Mouse (Mus musculus) neural tube, embryonic 10.5 days (tissue): ENCODE measurements at regions not wholly inside any gene's neighbourhood (a gene's known extent, or its start where the extent isn't known, plus 50 kb on each side); places are given as distances from the start of the nearest gene placed in this dataset.

Source experiments
- DNase-seq: peaks from one replicate; pipeline ENCODE4 v3.0.0-alpha.2; 2017; ENCODE audit warnings: low spot score; ENCODE audit errors: extremely low spot score

DNA sequence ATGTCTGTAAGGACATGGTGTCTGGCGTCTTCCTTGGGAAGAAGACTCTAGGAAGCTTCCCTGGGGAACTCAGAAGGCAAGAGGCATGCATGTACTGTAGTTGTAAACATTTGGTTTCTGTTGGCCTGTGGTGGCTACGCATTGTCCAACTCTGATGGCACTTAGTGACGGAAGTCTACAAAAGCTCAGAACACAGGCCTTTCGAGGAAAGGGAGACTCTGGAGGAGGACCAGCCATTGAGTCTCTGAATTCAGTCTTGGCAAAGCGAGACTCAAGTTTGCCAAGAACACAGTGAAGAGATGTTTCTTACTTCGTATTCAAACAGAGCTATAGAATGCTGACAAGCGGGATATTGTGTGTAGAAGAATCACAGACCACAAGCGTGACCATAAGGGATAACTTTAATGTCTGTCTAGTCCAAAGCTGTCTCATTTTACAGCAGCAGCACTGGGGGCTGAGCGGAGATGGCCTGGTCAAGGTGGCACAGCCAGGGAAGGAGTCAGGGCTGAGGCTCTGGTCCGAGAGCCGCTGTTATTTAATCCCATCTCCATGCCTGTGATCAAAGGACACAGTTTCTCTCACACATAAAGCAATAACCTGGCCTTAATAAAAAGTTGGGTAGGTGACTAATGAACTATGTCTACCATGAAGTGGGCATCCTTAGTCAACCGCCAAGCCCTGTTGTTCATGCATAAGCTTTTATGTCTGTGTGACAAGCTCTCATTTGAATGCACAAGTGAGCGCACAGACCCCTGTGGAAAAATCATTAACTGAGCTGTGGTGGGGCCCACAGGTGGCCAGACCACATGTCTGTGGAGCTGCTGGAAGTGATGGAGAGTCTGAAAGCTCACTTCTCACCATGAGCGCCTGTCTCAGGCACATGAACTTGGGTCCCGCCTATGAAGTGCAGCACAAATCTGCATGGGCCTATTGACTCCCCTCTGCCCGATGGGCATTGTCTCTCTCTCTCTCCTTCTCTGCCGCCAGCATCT lies 239.4 kb upstream of the Sall1 start:
- DNase-seq: no peak

DNA sequence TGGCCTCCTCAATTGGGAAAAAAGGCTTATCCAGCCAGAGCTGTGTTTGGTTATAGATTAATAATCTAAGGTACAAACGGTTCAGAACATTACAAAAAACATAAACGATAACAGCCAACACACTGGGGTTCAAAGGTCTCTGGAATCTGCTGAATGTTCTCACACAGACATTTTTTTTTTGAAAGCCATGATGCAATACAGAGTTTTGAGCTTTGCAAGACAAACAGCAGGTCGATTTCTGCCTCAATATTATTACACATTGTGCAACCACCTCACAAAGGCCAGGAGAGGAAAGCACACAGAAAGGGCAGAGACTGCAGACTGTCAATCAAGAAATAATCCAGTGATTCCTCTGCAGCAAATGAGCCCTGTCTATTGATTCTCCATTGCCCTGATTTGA lies 235.9 kb upstream of the Sall1 start:
- DNase-seq: no peak

GRCm38 (mm10) chr8:89279142-89279541 lies 235.2 kb upstream of the Sall1 start:
- no peak for DNase-seq

- DNase-seq: no peak
These were observed 229.3 kb upstream of the Sall1 start for GRCm38 (mm10) chr8:89273276-89273675.

DNA sequence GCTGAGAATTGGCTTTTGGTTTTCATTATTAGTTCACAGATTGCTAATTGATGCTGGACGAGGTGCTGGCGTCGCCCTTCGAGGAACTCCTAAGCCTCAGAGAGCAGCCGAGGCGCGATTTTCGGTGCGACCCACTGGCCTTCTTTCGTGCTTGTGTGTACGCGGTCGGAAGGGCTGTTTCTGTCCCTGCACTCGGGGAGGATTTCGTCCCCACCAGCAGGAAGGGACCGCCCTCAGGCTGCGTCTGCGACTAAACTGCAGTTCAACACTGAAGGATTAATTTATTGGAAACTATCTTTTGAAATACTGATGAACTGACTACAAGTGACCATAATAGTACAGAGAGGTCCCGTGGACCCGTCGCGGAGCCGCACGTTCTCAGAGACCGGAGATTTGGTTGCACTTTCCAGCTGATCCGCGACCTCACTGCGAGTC lies 228.4 kb upstream of the Sall1 start:
- DNase-seq: peak; percentile 63

DNA sequence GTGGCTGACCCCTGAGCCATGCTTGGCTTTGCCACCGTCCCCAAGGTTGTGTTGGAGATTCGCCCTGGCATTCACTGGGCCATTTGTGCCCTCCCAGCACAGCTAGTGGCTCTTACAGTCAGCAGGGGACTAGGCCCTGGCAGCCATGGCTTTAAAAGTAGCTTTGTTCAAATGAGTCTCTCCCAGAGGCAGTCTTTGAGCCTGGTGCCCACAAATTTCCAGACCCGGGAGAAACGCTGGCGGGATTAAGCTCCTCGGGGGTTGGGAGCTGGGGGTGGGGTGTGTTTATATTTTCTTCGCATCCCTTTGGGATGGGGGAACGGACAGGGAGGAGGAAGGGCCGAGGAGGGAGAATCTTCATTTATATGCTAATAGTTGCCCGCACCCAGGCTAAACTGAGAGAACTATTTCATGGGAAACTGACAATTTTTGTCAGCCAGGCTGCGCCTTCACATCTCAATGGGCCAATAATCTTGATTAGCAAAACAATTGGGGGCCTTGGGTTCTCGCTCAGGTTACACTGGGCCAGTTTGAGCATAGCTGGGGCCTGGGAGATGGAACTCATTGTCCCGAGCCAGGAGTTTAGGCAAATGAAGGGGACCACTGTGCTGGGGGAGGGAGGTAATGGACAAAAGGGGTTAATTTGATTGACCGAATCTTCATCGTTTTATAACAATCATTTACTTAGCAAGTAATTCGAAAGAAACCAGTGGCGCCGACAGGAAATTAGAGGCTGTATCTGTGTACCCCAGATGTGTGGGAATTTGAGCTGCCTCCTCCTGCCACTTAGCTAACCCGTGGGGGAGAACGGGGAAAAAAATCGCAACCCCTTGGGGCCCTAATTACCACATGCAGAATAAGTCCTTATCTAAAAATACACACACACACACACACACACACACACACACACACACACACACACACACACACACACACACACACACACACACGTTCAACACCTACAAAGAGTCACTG lies 227.7 kb upstream of the Sall1 start:
- peak; percentile 56 for DNase-seq

DNA sequence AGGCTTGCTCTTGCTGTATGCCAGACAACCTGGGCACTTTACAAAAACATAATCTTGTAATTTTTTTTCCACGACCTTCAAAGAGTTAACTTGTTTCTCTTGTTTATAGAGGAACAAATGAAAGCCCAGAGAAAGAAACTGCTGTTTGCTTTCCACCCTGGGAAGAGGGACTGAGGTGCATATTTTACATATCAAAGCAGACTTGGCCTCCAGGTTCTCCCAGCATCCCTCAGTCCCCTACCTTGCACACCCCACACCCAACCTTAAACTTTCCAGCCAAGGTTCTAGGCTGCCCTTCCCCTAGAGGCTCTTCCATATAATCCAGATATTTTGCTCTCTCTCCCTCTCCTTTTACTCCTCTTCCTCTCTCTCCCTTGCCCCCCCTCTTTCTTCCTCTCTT lies 226.0 kb upstream of the Sall1 start:
- DNase-seq: no peak

GRCm38 (mm10) chr8:89261163-89261812 lies 217.3 kb upstream of the Sall1 start:
- no peak for DNase-seq

- no peak for DNase-seq
These were observed 215.9 kb upstream of the Sall1 start for GRCm38 (mm10) chr8:89259881-89260280.

DNA sequence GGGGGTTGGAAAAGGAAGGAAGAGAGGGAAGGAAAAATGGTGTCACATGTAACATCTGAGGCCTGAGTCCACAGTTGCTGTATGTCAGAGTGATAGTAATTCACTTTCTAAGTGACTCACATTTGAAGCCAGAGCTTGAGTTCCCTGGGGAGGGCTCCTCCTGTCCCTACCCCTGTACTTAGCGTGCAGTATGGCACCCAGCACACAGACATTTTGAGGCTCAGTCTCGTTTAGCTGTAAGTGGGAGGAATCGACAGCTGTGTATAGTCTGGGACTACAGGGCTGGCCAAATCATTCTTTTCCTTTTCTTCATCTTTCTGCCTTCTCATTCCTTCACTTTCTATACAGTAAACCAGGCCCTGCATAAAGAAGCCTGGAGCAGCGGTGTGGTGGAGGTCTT lies 202.4 kb upstream of the Sall1 start:
- DNase-seq: no peak

- peak; percentile 70 for DNase-seq
These were observed 201.3 kb upstream of the Sall1 start for GRCm38 (mm10) chr8:89245131-89245751.

DNA sequence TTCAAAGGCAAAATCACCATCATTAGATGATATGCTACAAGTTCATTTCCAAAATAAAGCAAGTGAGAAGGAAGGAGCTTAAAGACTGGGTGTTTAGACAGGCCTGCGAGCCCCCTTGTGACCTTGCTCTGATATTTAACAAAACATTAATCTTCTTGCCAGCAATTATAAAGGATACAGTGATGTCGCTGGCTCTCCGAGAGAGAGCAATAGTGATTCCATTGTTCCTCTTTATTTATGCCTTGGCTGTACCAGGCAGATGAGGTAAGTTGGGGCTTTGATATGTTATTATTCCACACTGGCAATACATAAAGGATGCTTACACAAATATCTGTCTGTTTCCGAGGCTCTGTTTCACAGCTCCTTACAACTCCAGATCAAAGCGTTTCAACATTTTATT lies 197.7 kb upstream of the Sall1 start:
- DNase-seq: no peak

GRCm38 (mm10) chr8:89239626-89240025 lies 195.7 kb upstream of the Sall1 start:
- DNase-seq: no peak

GRCm38 (mm10) chr8:89234041-89234440 lies 190.1 kb upstream of the Sall1 start:
- no peak for DNase-seq

DNA sequence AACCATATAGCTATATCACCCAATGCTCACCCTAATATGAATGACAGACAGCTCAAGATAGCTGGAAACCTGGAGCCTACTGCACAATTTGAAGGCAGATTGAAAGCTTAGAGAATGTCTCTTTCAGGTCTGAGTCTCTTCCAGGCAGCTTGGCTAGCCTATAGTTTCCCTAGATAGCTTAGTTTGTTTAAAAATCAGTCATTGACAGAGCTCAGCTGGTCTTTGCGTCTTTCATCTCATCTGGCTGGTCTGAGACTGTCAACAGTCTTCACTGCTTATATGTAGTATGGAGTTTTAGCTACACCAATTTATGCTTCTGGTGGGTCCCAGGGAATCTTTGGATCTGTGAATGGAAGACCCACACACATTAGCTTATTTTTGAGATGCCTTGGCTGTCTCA lies 188.4 kb upstream of the Sall1 start:
- DNase-seq: no peak

- no peak for DNase-seq
These were observed 185.2 kb upstream of the Sall1 start for GRCm38 (mm10) chr8:89229144-89229543.

- no peak for DNase-seq
These were observed 176.9 kb upstream of the Sall1 start for GRCm38 (mm10) chr8:89220870-89221269.

DNA sequence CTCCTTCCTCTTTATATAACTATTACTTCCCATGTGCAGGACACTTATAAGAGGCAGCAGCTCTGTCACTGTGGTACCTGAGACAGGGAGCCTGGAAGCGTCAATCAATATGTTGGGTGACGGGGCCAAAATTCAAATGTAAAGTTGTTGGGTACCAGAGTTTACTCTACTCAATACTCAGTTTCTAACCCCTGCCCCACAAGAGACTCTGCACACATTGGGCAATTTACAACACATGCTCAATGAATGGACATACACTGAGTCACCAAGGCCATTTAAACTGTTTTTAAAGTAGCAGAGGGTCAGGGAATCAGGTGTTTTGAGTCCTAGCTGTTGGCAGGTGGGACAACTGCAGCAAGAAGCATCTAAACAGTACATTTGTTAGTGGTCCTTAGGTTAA lies 176.4 kb upstream of the Sall1 start:
- DNase-seq: no peak

DNA sequence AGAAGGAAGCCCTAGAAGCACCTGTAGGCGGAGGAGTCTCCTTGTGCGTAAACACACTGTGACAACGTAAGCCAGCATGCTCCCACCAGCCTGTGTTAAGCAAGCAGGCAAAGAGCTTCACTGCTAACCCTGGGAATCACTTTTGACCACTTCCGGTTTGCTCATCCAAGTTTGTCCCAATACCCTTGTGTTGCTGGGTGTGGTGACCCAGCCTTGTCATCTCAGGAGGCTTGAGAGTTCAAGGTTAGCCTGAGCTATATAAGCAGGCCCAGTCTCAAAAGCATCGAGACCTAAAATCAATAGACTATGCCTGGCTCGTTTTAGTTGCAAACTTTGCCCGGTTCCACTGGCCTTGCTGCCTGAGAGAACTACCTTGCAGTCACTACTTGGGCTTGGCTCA lies 175.2 kb upstream of the Sall1 start:
- no peak for DNase-seq

DNA sequence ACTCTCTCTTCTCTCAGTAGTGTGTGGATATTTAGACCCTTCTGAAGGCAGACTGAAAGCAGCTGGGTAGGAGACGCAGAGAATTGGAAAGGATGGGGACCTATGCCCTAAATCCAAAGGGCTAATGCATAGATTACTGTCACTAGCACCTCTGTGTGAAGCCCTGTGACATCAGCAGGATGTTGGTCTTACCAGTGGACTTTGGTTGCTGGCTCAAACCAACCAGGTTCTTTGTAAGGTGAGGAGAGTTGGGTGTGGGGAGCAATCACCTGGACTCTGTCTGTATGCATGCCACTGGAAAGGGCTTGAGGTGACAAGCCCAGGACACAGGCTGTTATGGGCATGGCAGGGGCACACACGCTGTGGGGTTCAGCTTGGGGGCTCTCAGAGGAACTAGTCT lies 173.7 kb upstream of the Sall1 start:
- no peak for DNase-seq

GRCm38 (mm10) chr8:89211931-89212330 lies 168.0 kb upstream of the Sall1 start:
- no peak for DNase-seq
